Mouse (Mus musculus) cerebellum, adult 9-11 months (tissue): Measurements from ENCODE around the gene Grrp1.
"Not testable (repeated sequence)": the region's sequence is repeated elsewhere in the genome, so short reads cannot be mapped to it uniquely, and the experiment has no call there.

Experiments
- DNase-seq: peaks from one replicate; pipeline ENCODE4 v3.0.0; 2022

Grrp1 gene

DNA sequence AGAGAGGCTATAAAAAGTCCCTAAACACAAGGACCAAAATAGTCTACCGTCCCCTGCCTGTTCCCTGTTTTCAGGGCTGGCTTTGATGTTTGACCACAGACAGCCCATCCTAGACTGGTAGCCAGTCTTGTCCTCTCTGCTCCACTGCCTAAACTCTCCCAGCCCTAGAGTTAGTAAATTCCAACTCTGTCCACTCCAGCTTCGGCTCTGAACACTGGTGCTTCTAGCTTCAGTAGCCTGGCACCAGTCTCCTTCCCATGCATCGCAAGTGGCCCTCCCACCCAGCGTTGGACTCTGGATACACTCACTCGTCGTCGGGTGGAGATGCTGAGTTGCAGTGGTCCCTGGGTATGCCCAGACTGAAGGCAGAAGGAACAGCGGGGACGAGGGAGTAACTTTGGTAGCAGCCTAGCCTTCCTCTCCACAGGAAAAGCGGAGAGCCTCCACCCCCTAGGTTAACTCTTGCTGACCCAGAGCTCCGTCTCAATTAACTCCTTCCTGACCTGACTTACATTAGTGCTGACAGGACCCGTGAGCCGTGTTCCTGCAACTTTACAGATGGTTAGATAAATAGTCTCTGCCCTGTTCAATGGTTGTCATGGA lies at the start of gene Grrp1:
Grrp1 (minus strand) TSS at position 385 of the 603 bp plus-strand sequence.
- DNase-seq, result no peak

DNA sequence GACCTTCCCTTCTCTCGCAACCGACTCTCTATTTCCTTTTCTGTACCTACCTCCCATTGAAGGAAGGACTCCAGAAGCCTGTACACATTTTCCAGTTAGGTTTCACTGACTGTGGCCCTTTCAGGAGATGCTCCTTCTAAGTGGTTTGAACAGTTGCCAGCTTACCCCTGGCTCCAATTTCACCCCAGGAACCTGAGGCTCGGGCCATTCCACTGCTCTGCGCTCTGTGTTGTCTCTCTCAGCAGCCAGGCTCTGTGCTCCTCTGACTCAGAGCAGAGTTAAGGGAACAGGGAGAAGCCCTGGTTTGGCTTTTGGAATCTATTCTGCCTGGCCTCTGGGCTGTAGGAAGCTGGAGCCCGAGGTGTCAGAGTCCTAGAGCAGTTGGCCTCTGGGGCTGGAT lies 48.2 kb upstream of the Grrp1 start:
- DNase-seq, result no peak

DNA sequence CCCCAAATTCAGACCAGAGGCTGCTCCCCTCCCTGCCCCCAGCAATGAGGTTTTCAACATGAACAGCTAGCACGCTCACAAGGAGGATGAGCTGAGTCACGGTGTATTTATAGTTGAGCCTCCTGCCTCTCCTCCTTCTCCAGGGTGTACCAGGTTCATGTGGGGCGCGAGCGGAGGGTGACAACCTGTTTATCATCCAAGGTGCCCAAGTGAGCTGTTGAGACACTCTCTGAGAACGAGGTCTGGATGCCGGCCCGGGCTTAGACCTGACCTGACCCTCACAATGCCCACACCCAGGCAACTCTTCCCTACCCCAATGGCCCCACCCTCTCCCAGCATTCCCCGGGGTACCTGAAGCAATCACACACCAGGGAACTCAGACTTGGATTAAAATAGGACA lies 46.4 kb upstream of the Grrp1 start:
- DNase-seq, result no peak

DNA sequence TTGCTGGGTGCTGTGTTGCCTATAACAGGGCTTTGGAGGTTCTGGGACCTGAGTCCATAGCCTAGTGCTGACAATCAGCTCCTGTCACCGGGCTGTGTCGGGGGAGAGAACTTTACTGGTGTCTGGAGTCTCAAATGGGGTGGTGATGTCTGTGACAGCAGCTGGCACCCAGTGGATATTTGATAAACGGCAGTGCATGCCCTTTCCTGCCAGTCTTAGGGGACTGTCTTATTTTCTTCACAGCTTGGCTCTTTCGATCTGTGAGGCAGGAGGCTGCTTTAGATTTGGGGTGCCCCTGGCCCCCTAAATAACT lies 45.5 kb upstream of the Grrp1 start:
- no peak for DNase-seq

DNA sequence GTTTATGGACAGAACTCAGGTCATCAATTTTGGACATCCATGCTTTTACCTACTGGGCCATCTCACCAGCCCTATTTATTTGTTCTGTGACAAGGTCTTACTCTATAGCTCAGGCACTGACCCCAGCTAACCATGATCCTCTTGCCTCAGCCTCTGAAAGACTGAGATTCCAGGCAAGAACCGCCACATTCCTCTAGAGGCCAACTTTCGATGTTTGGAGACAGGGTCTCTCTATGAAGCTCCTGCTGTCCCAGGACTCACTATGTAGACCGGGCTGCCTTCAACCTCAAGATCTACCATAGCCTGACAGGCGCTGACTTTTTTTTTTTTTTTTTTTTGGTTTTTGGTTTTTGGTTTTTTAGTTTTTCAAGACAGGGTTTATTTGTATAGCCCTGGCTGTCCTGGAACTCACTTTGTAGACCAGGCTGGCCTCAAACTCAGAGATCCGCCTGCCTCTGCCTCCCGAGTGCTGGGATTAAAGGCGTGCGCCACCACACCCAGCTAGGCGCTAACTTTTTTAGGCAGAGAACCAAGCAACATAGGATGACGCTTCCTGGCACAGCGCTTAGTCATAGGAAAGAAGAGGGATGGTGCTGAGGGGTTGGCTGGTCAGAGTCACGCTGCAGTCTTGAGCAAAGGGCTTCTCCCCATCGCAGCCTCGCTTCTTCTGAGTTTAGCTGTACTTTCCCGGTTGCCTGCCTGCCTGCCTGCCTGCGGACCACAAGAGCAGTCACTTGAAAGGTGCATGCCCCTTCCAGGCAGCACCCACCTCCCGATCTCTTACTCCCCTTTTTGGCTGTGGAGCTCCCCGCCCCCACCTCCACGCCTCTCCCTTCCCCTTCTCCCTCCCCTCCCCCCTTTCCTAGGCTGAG lies 45.0 kb upstream of the Grrp1 start:
- DNase-seq, result no peak

DNA sequence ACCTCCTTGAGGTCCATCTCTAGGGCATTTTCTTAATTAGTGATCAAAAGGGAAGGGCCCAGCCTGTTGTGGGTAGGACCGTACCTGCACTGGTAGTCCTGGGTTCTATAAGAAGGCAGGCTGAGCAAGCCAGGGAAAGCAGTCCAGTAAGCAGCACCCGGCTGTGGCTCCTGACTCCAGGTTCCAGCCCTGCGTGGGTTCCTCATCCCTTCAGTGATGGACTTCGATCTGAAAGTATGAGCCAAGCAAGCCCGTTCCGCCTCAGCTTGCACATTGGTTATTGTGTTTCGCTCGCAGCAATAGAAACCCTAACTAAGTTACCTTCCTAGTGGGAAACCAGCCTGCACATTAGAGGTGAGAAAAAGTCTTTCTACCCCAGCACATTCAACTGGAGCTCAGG lies 43.5 kb upstream of the Grrp1 start:
- no peak for DNase-seq

DNA sequence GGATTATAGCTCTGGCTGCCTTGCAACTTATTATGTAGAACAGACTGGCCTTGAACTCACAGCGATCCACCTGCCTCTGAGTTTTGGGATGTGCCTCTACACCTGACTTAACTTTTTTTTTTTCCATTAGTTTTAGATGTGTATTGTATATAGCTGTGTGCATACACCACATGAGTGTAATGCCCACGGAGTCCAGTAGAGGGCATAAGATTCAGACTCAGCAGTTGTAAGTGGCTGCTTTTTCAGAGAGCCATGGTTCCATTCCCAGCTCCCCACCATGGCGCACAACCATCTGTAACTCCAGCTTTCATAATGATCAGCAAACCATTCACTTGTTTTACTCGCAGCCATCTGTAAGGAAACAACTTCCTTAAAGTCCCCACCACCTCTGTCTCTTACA lies 42.6 kb upstream of the Grrp1 start:
- DNase-seq, result no peak

DNA sequence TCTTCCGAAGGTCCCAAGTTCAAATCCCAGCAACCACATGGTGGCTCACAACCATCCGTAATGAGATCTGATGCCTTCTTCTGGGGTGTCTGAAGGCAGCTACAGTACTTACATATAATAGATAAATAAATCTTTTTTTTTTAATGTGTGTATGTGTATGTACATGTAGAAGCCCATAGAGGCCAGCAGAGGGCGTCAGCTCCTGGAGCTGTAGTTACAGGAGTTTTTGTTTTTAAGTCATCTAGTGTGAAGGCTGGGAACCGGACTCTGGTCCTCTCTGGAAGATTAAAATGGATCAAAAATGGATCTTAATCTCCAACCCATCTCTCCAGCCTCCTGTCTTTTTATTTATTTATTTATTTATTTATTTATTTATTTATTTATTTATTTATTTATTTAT lies 42.2 kb upstream of the Grrp1 start:
- DNase-seq, result not testable (repeated sequence)

DNA sequence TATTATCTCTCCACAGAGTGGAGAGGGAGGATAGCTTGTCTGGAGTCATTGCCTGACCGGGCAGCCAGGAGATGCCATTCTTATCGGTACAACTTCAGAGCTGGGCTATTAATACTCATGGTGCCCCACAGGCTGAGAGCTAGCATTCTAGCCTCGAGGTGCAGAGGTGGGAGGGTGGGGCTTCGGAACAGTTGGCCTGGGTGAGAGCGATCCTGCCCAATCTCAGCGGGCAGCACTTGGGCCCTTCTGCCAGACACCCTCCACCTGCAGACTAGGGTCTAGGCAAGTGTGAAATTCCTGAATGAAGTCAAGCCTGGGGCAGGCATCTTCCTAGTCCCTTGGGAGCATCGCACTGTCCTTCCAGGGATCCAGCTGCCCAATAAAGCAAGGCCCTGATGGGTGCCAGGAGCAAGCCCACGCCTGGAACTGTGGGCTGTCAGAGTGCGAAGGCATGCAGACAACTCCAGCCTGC lies 39.8 kb upstream of the Grrp1 start:
- no peak for DNase-seq

DNA sequence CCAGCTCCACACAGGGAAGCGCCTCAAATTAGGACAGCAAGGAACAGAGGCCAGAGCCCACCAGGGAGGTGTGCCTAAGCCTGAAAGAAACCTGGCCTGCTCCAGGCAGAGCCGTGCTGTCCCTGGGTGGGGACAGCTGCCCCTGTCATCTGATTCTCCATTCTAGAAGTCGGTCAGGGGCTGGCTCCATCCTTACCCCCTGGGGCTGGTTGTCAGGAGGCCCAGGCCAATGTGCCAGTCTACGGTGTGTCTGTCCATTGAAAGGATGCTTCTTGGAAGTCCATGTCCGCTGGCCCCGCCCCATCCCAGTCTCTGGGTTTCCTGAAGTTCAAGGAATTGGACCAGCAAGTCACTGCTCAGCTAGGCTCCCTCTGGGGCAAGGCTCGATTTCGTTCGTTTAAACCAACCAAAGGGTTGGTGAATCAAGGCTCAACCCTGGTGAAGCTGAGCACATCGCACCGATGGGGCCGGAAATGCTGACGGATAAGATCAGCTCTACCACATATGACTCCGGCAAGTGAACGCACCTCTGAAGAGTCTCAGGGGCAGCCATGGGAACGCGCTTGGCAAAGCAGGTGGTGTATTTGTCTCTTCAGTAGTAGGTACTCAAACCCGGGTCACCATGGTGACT lies 39.3 kb upstream of the Grrp1 start:
- peak; percentile 8 for DNase-seq

DNA sequence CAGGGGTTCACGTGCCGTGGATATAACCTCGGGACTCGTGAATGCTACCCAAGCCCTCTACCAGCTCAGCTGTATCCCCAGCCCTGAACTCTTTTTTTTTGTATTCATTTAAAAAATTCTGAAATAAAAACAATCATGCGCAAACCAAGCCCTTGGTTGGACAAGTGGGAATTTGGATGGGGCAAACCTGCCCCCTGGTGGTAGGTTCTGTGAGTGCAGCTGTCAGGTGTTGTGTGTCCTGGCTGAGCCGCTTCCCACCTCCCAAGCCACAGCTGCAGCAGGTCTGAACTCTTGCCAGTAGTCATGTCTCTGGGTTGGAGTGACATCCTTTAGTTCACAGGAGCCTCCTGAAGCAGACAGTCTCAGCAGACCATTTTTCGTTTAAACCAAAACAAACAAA lies 38.2 kb upstream of the Grrp1 start:
- peak; percentile 58 for DNase-seq

DNA sequence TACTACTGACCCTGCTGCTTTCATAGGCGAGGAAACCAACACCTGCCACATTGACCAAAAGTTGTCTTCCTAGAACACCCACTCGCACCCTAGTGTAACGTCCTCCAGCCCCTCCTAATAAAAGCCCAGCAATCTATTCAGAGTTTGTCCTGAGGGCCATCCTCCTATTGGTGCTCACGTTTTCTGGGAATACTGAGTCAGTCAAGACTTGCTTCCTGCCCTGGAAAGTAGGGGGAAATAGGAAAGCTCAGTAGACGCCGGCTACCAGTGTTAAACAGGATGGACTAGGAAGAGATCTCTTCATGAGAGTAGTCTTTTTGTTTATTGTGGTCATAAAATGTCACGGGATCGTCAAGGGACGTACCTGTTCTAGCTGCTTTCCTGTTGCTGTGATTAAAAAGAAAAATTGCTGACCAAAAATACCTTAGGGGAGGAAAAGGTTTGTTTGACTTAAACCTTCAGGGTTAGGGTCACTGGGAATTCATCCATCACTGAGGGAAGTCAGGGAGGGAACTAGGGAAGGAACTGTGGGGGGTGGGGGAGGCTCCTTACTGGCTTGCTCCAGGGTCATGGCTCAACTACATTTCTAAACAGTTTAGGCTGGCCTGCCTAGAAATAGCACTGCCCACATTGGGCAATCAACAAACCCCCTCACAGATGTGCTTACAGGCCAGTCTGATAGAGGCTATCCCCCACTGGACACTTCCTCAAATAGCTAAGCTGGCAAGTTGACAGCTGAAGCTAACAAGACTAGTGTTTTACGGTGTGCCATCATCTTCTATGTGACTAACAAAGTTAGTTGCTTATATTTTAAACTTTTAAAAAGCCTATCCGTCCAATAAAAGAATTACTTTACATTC lies 34.7 kb upstream of the Grrp1 start:
- DNase-seq, result peak; percentile 19

DNA sequence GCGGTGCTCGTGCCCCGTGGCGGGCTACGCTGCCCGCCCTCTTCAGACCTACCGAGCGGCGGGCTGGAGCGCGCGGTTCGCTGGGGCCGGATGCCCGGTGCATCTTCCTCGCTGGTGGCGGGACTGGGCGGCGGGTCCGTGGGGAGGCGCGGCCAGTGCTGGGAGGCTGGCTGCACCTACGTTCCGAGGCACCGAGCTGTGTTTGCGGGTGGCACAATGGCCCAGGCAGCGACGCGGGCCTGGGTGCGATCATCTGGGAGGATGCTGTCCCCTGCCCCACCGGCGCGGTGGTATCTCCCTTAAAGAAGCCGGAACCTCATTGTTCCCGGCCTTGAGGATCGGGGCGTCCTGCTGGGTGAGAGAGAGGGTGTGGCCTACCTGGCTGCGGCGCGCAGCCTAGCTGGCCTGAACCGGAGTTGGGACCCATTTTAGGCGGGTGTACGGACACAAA lies 33.7 kb upstream of the Grrp1 start, which contains the start of gene Pdik1l:
Pdik1l (minus strand) TSS at position 321 of the 451 bp plus-strand sequence.
- DNase-seq, result peak; percentile 82

DNA sequence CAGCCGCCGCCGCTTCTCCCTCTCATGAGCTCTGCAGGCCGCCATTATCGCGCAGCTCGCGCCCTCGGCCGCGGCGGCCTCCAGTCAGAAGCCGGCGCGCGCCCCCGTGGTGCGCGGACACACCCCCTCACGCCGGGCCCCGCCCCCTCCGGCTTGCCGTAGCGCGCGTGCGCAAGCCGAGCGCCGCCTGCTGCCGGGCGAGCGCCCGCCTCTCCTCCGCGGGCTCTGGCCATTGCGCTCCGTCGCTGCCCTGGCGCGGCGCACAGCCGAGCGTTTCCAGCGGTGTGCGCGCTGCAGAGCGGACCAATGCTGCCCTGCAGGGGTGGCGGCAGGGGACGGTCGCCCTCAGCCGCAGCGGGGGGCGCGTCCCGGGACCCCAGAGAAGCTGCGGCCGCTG lies 33.3 kb upstream of the Grrp1 start:
- peak; percentile 95 for DNase-seq

DNA sequence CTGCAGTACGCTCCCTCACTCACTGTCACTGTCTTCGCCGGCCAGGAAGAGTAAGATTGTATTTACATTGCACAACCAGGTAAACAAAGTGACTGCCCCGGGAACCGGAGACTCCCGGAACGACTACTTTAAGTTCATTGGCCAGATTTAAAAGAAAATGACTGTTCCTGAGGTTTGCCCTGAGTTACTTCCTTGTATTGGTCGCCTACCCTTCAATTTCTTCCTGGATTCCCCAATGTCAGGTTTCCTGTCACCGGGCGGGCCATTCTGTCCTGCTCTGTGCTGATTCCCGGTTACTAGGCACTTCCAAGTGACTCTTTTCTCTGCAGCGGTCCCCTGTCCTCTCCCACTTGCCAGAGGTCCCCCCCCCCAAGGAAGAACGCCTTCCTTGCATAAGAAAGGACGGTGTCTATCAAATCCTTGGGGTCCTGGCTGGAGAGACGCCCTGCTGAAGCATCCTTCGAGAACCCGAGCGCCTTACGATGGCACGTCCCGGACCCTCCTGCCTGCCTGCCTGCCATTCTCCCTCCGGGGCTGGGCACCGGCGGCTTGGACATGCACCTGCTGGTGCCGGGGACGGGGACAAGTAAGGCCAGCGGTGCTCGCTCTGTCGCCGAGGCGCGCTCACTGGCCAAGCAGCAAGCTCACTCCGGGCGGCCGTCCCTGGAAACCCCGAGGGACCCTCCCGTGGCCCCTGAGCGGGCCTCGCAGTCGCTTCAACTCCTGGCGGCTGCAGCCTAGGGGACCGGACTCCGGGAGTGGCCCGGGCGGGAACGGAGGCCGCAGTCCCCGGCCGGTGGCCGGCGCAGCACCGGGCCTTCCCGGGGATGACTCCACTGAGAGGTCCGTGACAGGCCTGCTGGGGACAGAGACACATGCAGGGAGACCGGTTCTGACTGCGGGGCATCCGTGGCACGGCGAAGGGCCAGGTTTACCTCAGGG lies 32.6 kb upstream of the Grrp1 start:
- no peak for DNase-seq

DNA sequence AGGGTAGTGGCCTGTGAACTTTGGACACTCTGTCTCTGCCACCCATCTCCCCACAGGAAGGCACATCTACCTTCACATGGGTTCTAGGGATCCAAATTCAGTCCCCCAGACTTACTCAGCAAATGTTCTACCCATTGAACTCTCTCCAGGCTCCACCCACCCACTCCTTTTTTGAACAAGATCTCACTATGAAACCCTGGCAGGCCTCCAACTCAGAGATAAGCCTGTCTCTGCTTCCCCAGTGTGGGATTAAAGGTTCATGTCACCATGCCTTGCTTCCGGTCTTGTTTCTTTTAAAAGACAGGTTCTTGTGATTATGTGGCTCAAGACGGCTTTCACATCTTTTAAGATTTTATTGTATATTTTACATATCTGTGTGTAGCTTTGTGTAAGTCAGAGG lies 31.0 kb upstream of the Grrp1 start:
- peak; percentile 21 for DNase-seq

DNA sequence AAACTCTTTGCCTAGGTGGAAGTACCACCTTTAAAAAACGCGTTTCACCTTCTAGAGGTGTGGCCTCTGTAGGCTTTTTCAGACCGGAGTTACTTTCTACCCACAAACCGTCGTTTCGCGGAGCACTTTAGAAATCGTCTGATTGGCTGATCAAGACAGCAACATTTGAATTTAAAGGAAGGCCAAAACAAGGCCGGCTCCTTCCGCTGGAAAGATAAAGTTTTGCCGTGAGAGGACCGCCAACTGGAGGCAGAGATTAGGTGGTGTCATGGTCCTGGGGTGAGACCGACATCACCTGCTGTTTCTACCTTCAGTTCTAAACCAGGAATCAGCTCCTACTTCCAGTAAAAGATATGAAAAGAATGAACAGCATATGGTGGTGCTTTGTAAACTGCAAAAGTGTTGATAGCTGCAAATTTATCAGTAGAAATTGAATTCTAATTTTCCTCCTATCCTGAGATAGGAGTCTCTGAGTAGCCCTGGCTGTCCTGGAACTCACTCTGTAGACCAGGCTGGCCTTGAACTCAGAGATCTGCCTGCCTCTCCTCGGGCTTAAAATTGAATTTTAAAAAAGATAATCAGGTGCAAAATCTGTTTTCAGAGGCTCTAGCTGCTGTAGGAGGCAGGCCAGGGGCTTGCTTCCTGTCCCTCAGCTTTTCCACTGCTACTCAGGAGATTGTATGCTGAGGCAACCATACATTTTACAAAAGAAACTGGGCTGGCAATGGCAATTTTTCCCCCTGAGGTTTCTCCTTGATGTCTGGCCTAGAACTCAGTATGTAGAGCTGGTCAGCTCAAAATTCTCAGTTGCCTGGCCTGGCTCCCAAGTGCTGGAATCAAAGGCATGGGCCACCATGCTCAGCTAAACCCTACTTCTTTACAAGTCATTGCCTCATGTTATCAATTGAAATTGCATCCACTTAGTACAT lies 19.8 kb upstream of the Grrp1 start:
- DNase-seq, result no peak

DNA sequence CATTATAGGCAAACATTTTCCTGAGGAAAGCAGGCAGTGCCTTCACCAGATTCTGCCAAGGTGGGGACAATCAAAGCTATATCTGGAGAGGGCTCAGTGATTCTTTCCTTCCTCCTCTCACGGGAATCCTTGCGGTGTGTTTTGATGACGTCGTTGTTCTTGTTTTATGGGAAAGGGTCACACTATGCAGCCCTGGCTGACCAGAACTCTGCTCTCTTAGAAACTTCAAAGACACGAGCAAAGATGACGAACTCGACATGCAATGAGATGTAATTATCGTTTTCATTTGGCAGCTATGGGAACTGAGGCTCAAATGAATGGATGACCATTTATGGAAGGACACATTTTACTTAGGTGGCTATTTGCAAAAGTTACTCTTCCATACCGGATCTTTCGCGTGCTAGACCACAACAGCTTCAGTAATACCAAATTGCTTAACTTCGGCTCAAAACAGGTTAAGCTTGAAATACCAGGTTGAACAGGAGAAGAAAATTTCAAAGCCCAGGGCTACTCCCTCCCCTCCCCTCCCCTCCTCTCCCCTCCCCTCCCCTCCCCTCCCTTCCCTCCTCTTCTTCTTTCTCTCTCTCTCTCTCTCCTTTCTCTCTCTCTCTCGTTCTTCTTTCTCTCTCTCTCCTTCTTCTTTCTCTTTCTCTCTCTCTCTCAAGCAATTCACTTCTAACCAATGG lies 19.0 kb upstream of the Grrp1 start:
- no peak for DNase-seq

DNA sequence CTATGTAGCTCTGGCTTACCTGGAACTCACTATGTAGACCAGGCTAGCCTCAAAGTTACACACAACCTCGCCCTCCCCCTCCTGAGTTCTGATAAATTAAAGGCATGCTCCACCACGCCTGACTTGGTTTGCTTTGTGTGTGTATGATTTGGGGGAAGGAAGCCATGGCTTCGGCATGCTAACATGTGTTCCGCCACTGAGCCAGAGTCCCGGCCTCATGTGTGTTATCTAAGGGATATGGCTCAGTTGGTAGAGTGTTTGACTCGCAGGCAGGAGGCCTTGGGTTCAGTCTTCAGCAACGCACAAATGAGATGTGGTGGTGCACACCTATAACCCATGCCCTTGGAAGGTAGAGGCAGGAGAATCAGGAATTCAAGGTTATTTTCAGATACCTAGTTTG lies 18.1 kb upstream of the Grrp1 start:
- DNase-seq, result no peak

DNA sequence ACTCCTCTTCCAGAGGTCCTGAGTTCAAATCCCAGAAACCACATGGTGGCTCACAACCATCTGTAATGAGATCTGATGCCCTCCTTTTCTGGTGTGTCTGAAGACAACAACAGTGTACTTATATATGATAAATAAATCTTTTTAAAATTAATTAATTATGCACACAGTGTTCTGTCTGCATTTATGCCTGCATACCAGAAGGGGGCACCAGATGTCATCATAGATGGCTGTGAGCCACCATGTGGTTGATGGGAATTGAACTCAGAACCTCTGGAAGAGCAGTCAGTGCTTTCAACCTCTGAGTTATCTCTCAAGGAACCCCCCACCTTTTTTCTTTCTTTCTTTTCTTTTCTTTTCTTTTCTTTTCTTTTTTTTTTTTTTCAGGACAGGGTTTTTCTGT lies 15.7 kb upstream of the Grrp1 start:
- not testable (repeated sequence) for DNase-seq
